Mouse (Mus musculus) liver, adult 2 months (tissue): ENCODE results near the gene Gnat1.

Source experiments
- CTCF ChIP-seq: fragments of 200-500 bp; IDR thresholded peaks from 2 replicates; pipeline ENCODE4 v1.5.1; 2011; ENCODE audit warnings: low read depth, low read length, control low read depth
- POLR2A ChIP-seq: fragments of 200-500 bp; IDR thresholded peaks from 2 replicates; pipeline ENCODE4 v1.6.1; 2011; ENCODE audit warnings: low read length, control low read depth; ENCODE audit not compliant: insufficient read depth; ENCODE audit errors: extremely low read depth

DNA sequence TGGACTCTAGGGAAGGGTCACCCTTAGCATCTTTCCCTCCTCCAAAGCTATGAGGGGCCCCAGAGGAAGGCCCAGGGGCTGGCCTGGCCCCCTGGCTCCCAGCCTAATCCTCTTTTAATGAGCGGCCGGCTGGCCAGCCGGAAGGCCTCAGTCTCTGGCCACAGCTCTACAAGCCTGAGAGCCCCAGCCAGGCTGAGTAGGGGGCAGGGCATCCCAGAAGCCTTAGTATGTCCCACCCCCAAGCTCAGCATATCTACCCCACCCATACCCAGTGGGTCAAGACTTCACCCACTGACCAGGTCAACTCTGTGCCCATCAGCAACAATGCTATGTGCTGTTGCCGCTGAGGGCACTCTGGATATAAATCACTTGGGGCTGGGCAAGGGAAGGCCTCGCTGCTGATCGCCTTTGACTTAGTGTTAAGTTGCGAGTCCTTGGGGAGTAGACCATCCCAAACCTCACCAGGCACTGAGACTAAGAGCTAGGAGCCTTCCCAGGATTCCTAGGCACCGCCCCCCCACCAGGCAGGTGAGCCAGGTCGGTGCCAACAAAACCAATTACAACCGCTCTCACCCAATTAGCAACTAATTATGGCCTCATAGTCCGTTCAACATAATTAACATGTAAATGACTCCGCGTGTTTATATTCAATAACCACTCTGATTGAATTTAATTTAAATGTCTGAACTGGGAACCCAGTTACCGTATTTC lies 18.5 kb upstream of the Gnat1 start:
- TF ChIP-seq POLR2A, result no peak
- no peak for TF ChIP-seq CTCF
